Mouse (Mus musculus) lung, postnatal 0 days (tissue): ENCODE data around the gene Nudt2.

Source experiments
- CTCF ChIP-seq: IDR thresholded peaks from 2 replicates; pipeline ENCODE4 v1.5.1; 2016; ENCODE audit warnings: antibody characterized with exemption, mild to moderate bottlenecking
- EP300 ChIP-seq: IDR thresholded peaks from 2 replicates; pipeline ENCODE4 v1.6.1; 2016; ENCODE audit warnings: antibody characterized with exemption, mild to moderate bottlenecking, control low read depth

GRCm38 (mm10) chr4:41480254-41480653 lies 15.3 kb downstream of the Nudt2 start:
- TF ChIP-seq EP300 (no peak), CTCF (no peak)
